Comparison of ENCODE assay signal across 8 mouse cellular contexts in genomic region chr4:43478534-43478858, GRCm38 (mm10). TPM values are rescaled to one million over a fixed set of nuclear protein-coding genes. Genes with fewer than 3 reads are reported as not detected.
DNase-seq lines count a peak whose midpoint lies in the region; ATAC-seq and TF ChIP-seq lines count a peak whose summit lies in the region.

No protein-coding gene starts in this region.

- H3K4me1 ChIP-seq in heart, embryonic 11.5 days (ENCODE audit: control insufficient read depth, insufficient read depth, low read length) = peaks cover 3% of the 10 kb centered on the region; the same call in 1 of the 2 replicates
- H3K4me1 ChIP-seq in CH12.LX (ENCODE audit: control insufficient read depth in 1 of 2, insufficient read depth in 2 of 2) = peaks cover 19 to 56% of the 10 kb centered on the region in 2 experiments
- H3K4me1 ChIP-seq in forebrain, embryonic 16.5 days (replicated peaks; ENCODE audit: control insufficient read depth, insufficient read depth, low read length) = no peaks in the 10 kb centered on the region; the same call in 1 of the 2 replicates
- H3K4me1 ChIP-seq in liver, postnatal 0 days (ENCODE audit: insufficient read depth) = peaks cover 10% of the 10 kb centered on the region

- no peak for TF ChIP-seq RAD21 in CH12.LX (IDR thresholded peaks at IDR 0.05; ENCODE audit: low read depth, low read length)

- H3K4me3 ChIP-seq in heart, embryonic 11.5 days (ENCODE audit: low read depth, low read length) = peak overlapping the region; percentile 37
- H3K4me3 ChIP-seq in CH12.LX (replicated peaks in 1 of 3; ENCODE audit: low read depth in 2 of 3, low read length in 2 of 3, poor library complexity in 1 of 3) = peak overlapping the region; percentile 44 to 58 (median 53)
- H3K4me3 ChIP-seq in forebrain, embryonic 16.5 days (replicated peaks; ENCODE audit: low read length) = peak overlapping the region; percentile 33
- H3K4me3 ChIP-seq in liver, postnatal 0 days (ENCODE audit: low read depth, low read length) = peak overlapping the region; percentile 46

- H3K4me2 ChIP-seq in heart, embryonic 11.5 days = peak overlapping the region; percentile 65
- H3K4me2 ChIP-seq in CH12.LX (ENCODE audit: insufficient read depth, low read depth, poor library complexity, severe bottlenecking) = peak overlapping the region; percentile 84
- H3K4me2 ChIP-seq in forebrain, embryonic 16.5 days (ENCODE audit: low read length) = peak overlapping the region; percentile 49
- peak overlapping the region; percentile 82 for H3K4me2 ChIP-seq in liver, postnatal 0 days (ENCODE audit: low read depth, low read length)

- no peaks in the 10 kb centered on the region for H3K36me3 ChIP-seq in heart, embryonic 11.5 days (ENCODE audit: control insufficient read depth, insufficient read depth, low read length)
- H3K36me3 ChIP-seq in CH12.LX (replicated peaks in 1 of 2; ENCODE audit: control insufficient read depth in 1 of 2, insufficient read depth in 1 of 2, low read length in 1 of 2) = no peaks in the 10 kb centered on the region
- H3K36me3 ChIP-seq in forebrain, embryonic 16.5 days (ENCODE audit: control insufficient read depth, insufficient read depth) = no peaks in the 10 kb centered on the region
- no peaks in the 10 kb centered on the region for H3K36me3 ChIP-seq in liver, postnatal 0 days (replicated peaks; ENCODE audit: insufficient read depth, low read length)

- TF ChIP-seq POLR2A in CH12.LX (IDR thresholded peaks at IDR 0.05; ENCODE audit: low read depth, low read length) = no peak

- no peak for DNase-seq in heart, adult 11 months
- no peak for DNase-seq in CH12.LX (ENCODE audit: extremely low read depth)
- no peak for DNase-seq in liver, postnatal 0 days
- DNase-seq in cerebellum, postnatal 25 days = no peak
- no peak for DNase-seq in MN1 (ENCODE audit: low spot score)
- no peak for DNase-seq in adrenal gland, adult (ENCODE audit: inconsistent age in 2 of 2, low spot score in 1 of 2)

- WGBS in heart, embryonic 11.5 days (ENCODE audit: insufficient replicate concordance) = 53% methylated on average over 8 of the region's 8 CpGs
- WGBS in forebrain, embryonic 16.5 days = 60% methylated on average over 8 of the region's 8 CpGs
- 30% methylated on average over 8 of the region's 8 CpGs for WGBS in liver, postnatal 0 days (ENCODE audit: insufficient replicate concordance)

- in situ Hi-C loops in CH12.LX (cut with MboI; ENCODE audit: low pct_ligation_motif_present, low pct_unique_long_range_greater_than_20kb, low sequenced_read_pairs) = no loop called here

- dilution Hi-C loops in CH12.LX (cut with MboI; ENCODE audit: extremely low pct_ligation_motif_present, extremely low pct_unique_long_range_greater_than_20kb, low sequenced_read_pairs) = no loop called here

- H3K9me3 ChIP-seq in heart, embryonic 11.5 days (replicated peaks; ENCODE audit: control insufficient read depth, low read length) = no peaks in the 10 kb centered on the region
- H3K9me3 ChIP-seq in CH12.LX (replicated peaks; ENCODE audit: low read length) = no peaks in the 10 kb centered on the region
- H3K9me3 ChIP-seq in forebrain, embryonic 16.5 days (ENCODE audit: control insufficient read depth, low read length) = no peaks in the 10 kb centered on the region
- H3K9me3 ChIP-seq in liver, postnatal 0 days (ENCODE audit: low read length) = no peaks in the 10 kb centered on the region

- no peak; the same call in 1 of the 2 replicates for ATAC-seq in heart, embryonic 11.5 days (replicated peaks; ENCODE audit: insufficient number of reproducible peaks, low FRiP score, low TSS enrichment)
- no peak for ATAC-seq in forebrain, embryonic 16.5 days
- no peak; the same call in none of the 2 replicates for ATAC-seq in liver, postnatal 0 days

- H3K27ac ChIP-seq in heart, embryonic 11.5 days (ENCODE audit: low read depth, low read length) = no peak overlapping the region
- H3K27ac ChIP-seq in CH12.LX (ENCODE audit: insufficient read depth, low read depth) = peak overlapping the region; percentile 63
- H3K27ac ChIP-seq in forebrain, embryonic 16.5 days (ENCODE audit: low read length) = no peak overlapping the region
- H3K27ac ChIP-seq in liver, postnatal 0 days (ENCODE audit: low read depth) = peak overlapping the region; percentile 69

- no peaks in the 10 kb centered on the region for H3K27me3 ChIP-seq in heart, embryonic 11.5 days (ENCODE audit: control insufficient read depth, insufficient read depth, low read length)
- H3K27me3 ChIP-seq in CH12.LX (replicated peaks) = no peaks in the 10 kb centered on the region
- H3K27me3 ChIP-seq in forebrain, embryonic 16.5 days (replicated peaks; ENCODE audit: control insufficient read depth, insufficient read depth, low read length) = no peaks in the 10 kb centered on the region
- no peaks in the 10 kb centered on the region for H3K27me3 ChIP-seq in liver, postnatal 0 days (ENCODE audit: insufficient read depth, low read length)

- TF ChIP-seq CTCF in CH12.LX (conservative IDR thresholded peaks at IDR 0.05 in 1 of 2, IDR thresholded peaks at IDR 0.05 in 1 of 2; ENCODE audit: low read depth in 2 of 2, low read length in 2 of 2) = no peak
- no peak for TF ChIP-seq CTCF in liver, postnatal 0 days (IDR thresholded peaks at IDR 0.05; ENCODE audit: low read depth)

- H3K79me2 ChIP-seq in CH12.LX (replicated peaks; ENCODE audit: control insufficient read depth, extremely low read depth, insufficient read depth, poor library complexity, severe bottlenecking) = no peaks in the 10 kb centered on the region

- TF ChIP-seq EP300 in CH12.LX (IDR thresholded peaks at IDR 0.05; ENCODE audit: low read length) = no peak
- TF ChIP-seq EP300 in liver, postnatal 0 days (IDR thresholded peaks at IDR 0.05; ENCODE audit: low read depth) = no peak

- peak overlapping the region; percentile 44 for H3K9ac ChIP-seq in heart, embryonic 11.5 days (ENCODE audit: low read depth, low read length)
- peak overlapping the region; percentile 26 for H3K9ac ChIP-seq in CH12.LX (ENCODE audit: insufficient read depth, low read depth)
- H3K9ac ChIP-seq in forebrain, embryonic 16.5 days (replicated peaks; ENCODE audit: low read depth, low read length) = peak overlapping the region; percentile 24
- H3K9ac ChIP-seq in liver, postnatal 0 days (replicated peaks) = peak overlapping the region; percentile 59

TF ChIP-seq in CH12.LX, 34 proteins besides CTCF, POLR2A, EP300 and RAD21:
- TF ChIP-seq IRF4 (IDR thresholded peaks at IDR 0.05; ENCODE audit: low read depth, low read length) = no peak
- TF ChIP-seq NELFE (IDR thresholded peaks at IDR 0.05; ENCODE audit: low read depth, low read length) = no peak
- no peak for TF ChIP-seq SMC3 (IDR thresholded peaks at IDR 0.05; ENCODE audit: low read depth, low read length)
- no peak for TF ChIP-seq HCFC1 (IDR thresholded peaks at IDR 0.05; ENCODE audit: low read depth, low read length)
- TF ChIP-seq ZNF384 (IDR thresholded peaks at IDR 0.05; ENCODE audit: low read depth, low read length) = no peak
- TF ChIP-seq SIN3A (IDR thresholded peaks at IDR 0.05; ENCODE audit: low read length) = peak; percentile 2
- no peak for TF ChIP-seq MAFK (IDR thresholded peaks at IDR 0.05; ENCODE audit: insufficient replicate concordance, low read length)

RNA-seq across cellular contexts. Expression of gene Sit1, which starts 5.0 kb away (rescaled TPM):
- not detected in 2 replicates for polyA plus RNA-seq in heart, embryonic 11.5 days (2014; fragmentation: Nextera tagmentation; extraction: Ambion mirVana)
- total RNA-seq in CH12.LX (2012; rRNA removed) = 2.8 and 3.8 TPM in 2 replicates
- total RNA-seq in CH12.LX (2014; rRNA removed) = 10.5 and 10.8 TPM in 2 replicates
- 10.1 and 12.5 TPM in 2 replicates for polyA plus RNA-seq in CH12.LX (2012; ENCODE audit: insufficient read length, low read depth)
- polyA plus RNA-seq in forebrain, embryonic 16.5 days (2015; fragmentation: Nextera tagmentation; extraction: Ambion mirVana) = not detected in 2 replicates
- polyA plus RNA-seq in liver, postnatal 0 days (2015; fragmentation: Nextera tagmentation; extraction: Ambion mirVana) = 0.53 and 0.94 TPM in 2 replicates

RNA-seq across cellular contexts. Expression of gene Ccdc107, which starts 14.2 kb away (rescaled TPM):
- polyA plus RNA-seq in heart, embryonic 11.5 days (2014; fragmentation: Nextera tagmentation; extraction: Ambion mirVana) = 73.6 and 75.8 TPM in 2 replicates
- total RNA-seq in CH12.LX (2012; rRNA removed) (57.9 and 63.1 TPM in 2 replicates), CH12.LX (2014; rRNA removed) (23.0 and 33.4 TPM in 2 replicates)
- polyA plus RNA-seq in CH12.LX (2012; ENCODE audit: insufficient read length, low read depth) = 30.5 and 32.6 TPM in 2 replicates
- polyA plus RNA-seq in forebrain, embryonic 16.5 days (2015; fragmentation: Nextera tagmentation; extraction: Ambion mirVana) = 62.0 and 63.1 TPM in 2 replicates
- 41.1 and 46.0 TPM in 2 replicates for polyA plus RNA-seq in liver, postnatal 0 days (2015; fragmentation: Nextera tagmentation; extraction: Ambion mirVana)

RNA-seq across cellular contexts. Expression of gene Arhgef39, which starts 21.0 kb away (rescaled TPM):
- 34.2 and 35.7 TPM in 2 replicates for polyA plus RNA-seq in heart, embryonic 11.5 days (2014; fragmentation: Nextera tagmentation; extraction: Ambion mirVana)
- total RNA-seq in CH12.LX (2012; rRNA removed) (7.4 and 7.5 TPM in 2 replicates), CH12.LX (2014; rRNA removed) (7.1 and 7.3 TPM in 2 replicates)
- polyA plus RNA-seq in CH12.LX (2012; ENCODE audit: insufficient read length, low read depth) = 4.8 and 5.5 TPM in 2 replicates
- 17.4 and 18.8 TPM in 2 replicates for polyA plus RNA-seq in forebrain, embryonic 16.5 days (2015; fragmentation: Nextera tagmentation; extraction: Ambion mirVana)
- 14.2 and 15.2 TPM in 2 replicates for polyA plus RNA-seq in liver, postnatal 0 days (2015; fragmentation: Nextera tagmentation; extraction: Ambion mirVana)

RNA-seq across cellular contexts. Expression of gene Cd72, which starts 24.1 kb away (rescaled TPM):
- 1.8 and 3.3 TPM in 2 replicates for polyA plus RNA-seq in heart, embryonic 11.5 days (2014; fragmentation: Nextera tagmentation; extraction: Ambion mirVana)
- total RNA-seq in CH12.LX (2012; rRNA removed) (24.0 and 30.3 TPM in 2 replicates), CH12.LX (2014; rRNA removed) (47.6 and 61.4 TPM in 2 replicates)
- polyA plus RNA-seq in CH12.LX (2012; ENCODE audit: insufficient read length, low read depth) = 55.9 and 86.4 TPM in 2 replicates
- 3.6 and 6.5 TPM in 2 replicates for polyA plus RNA-seq in forebrain, embryonic 16.5 days (2015; fragmentation: Nextera tagmentation; extraction: Ambion mirVana)
- 9.9 and 10.4 TPM in 2 replicates for polyA plus RNA-seq in liver, postnatal 0 days (2015; fragmentation: Nextera tagmentation; extraction: Ambion mirVana)

RNA-seq across cellular contexts. Expression of gene Car9, which starts 28.3 kb away (rescaled TPM):
- polyA plus RNA-seq in heart, embryonic 11.5 days (2014; fragmentation: Nextera tagmentation; extraction: Ambion mirVana) = 1.7 and 3.2 TPM in 2 replicates
- not detected in 2 replicates for total RNA-seq in CH12.LX (2012; rRNA removed)
- total RNA-seq in CH12.LX (2014; rRNA removed) = not detected in 2 replicates
- polyA plus RNA-seq in CH12.LX (2012; ENCODE audit: insufficient read length, low read depth) = not detected in 2 replicates
- 0.16 and 0.20 TPM in 2 replicates for polyA plus RNA-seq in forebrain, embryonic 16.5 days (2015; fragmentation: Nextera tagmentation; extraction: Ambion mirVana)
- polyA plus RNA-seq in liver, postnatal 0 days (2015; fragmentation: Nextera tagmentation; extraction: Ambion mirVana) = 0.95 and 1.1 TPM in 2 replicates

Comparison
In these comparisons a context has a peak if more than half of its experiments do, and no peak if none do; other contexts are left out.
1. H3K27ac ChIP-seq: peak in CH12.LX (single experiment) and liver, postnatal 0 days (single experiment); none in heart, embryonic 11.5 days (single experiment) and forebrain, embryonic 16.5 days (single experiment).
2. Peak in every context shown above with its lines, with median percentiles within 50 percentile points of each other: H3K4me2 ChIP-seq, H3K4me3 ChIP-seq and H3K9ac ChIP-seq.